Mouse (Mus musculus) G1E-ER4 (cell line): Measurements from ENCODE around the gene Taf1c. TPM values are rescaled to one million over a fixed set of nuclear protein-coding genes. Genes with fewer than 3 reads are reported as not detected.

Source experiments
- GATA1 ChIP-seq: IDR thresholded peaks from one replicate; pipeline ENCODE4 v1.8.0; 2012; ENCODE audit warnings: low read length, inconsistent platforms
- polyA plus RNA-seq: library from polyadenylated mRNA; stranded (reverse); fragments of >175 nt; gene quantifications from 2 replicates; pipeline ENCODE4 v1.2.3, GENCODE M21; 2012

Gene Taf1c
- polyA plus RNA-seq, 1 experiment = 57.6 TPM

- TF ChIP-seq GATA1 = no peak
Observed at GRCm38 (mm10) chr8:119630841-119631240, 25.8 kb upstream of the Taf1c start.

GRCm38 (mm10) chr8:119627613-119628359 is 22.8 kb upstream of the Taf1c start:
- no peak for TF ChIP-seq GATA1

GRCm38 (mm10) chr8:119627199-119627598 is 22.2 kb upstream of the Taf1c start:
- no peak for TF ChIP-seq GATA1

- no peak for TF ChIP-seq GATA1
Observed at GRCm38 (mm10) chr8:119625788-119626187, 20.8 kb upstream of the Taf1c start.

- no peak for TF ChIP-seq GATA1
Observed at GRCm38 (mm10) chr8:119624916-119625315, 19.9 kb upstream of the Taf1c start.

- TF ChIP-seq GATA1 = no peak
Observed at GRCm38 (mm10) chr8:119623744-119624143, 18.7 kb upstream of the Taf1c start.

- TF ChIP-seq GATA1 = no peak
Observed at GRCm38 (mm10) chr8:119623061-119623460, 18.0 kb upstream of the Taf1c start.

- TF ChIP-seq GATA1 = no peak
Observed at GRCm38 (mm10) chr8:119622555-119622954, 17.5 kb upstream of the Taf1c start.

GRCm38 (mm10) chr8:119620848-119621465 is 15.9 kb upstream of the Taf1c start:
- TF ChIP-seq GATA1 = no peak

GRCm38 (mm10) chr8:119620116-119620840 is 15.3 kb upstream of the Taf1c start:
- TF ChIP-seq GATA1 = no peak

- no peak for TF ChIP-seq GATA1
Observed at GRCm38 (mm10) chr8:119618887-119619286, 13.9 kb upstream of the Taf1c start.

GRCm38 (mm10) chr8:119617586-119617985 is 12.6 kb upstream of the Taf1c start:
- TF ChIP-seq GATA1 = no peak

- no peak for TF ChIP-seq GATA1
Observed at GRCm38 (mm10) chr8:119616811-119617210, 11.8 kb upstream of the Taf1c start.

GRCm38 (mm10) chr8:119616358-119616757 is 11.3 kb upstream of the Taf1c start:
- TF ChIP-seq GATA1 = no peak

GRCm38 (mm10) chr8:119615096-119615495 is 10.1 kb upstream of the Taf1c start:
- no peak for TF ChIP-seq GATA1

GRCm38 (mm10) chr8:119612471-119612870 is 7.4 kb upstream of the Taf1c start, which contains the start of gene Adad2:
TSS of gene Adad2 (plus strand) at chr8:119612747.
- no peak for TF ChIP-seq GATA1

- no peak for TF ChIP-seq GATA1
Observed at GRCm38 (mm10) chr8:119606224-119606623, 1.2 kb upstream of the Taf1c start.
